Mouse (Mus musculus): ENCODE data around the gene Yju2. TPM values are rescaled to one million over a fixed set of nuclear protein-coding genes. Genes with fewer than 3 reads are reported as not detected.

The Yju2 gene
- total and polyA plus RNA-seq, 3 experiments, result 10.7 to 14.4 (median 12.9) TPM

- H3K4me3 ChIP-seq (replicated peaks in 1 of 3; ENCODE audit: low read depth in 2 of 3, low read length in 2 of 3, poor library complexity in 1 of 3), result no peak overlapping the region
- peaks cover under 1% of the 10 kb centered on the region for H3K79me2 ChIP-seq (replicated peaks; ENCODE audit: control insufficient read depth, extremely low read depth, insufficient read depth, poor library complexity, severe bottlenecking)
- no peak for DNase-seq (ENCODE audit: extremely low read depth)
- dilution Hi-C loops (cut with MboI; ENCODE audit: extremely low pct_ligation_motif_present, extremely low pct_unique_long_range_greater_than_20kb, low sequenced_read_pairs) (no loop called here), in situ Hi-C loops (cut with MboI; ENCODE audit: low pct_ligation_motif_present, low pct_unique_long_range_greater_than_20kb, low sequenced_read_pairs) (no loop called here)
- no peak overlapping the region for H3K4me2 ChIP-seq (ENCODE audit: insufficient read depth, low read depth, poor library complexity, severe bottlenecking)
- H3K36me3 ChIP-seq (replicated peaks in 1 of 2; ENCODE audit: control insufficient read depth in 1 of 2, insufficient read depth in 1 of 2, low read length in 1 of 2), result peaks cover 57 to 83% of the 10 kb centered on the region in 2 experiments
- H3K4me1 ChIP-seq (ENCODE audit: control insufficient read depth in 1 of 2, insufficient read depth in 2 of 2), result peaks cover 15 to 34% of the 10 kb centered on the region in 2 experiments
- TF ChIP-seq JUN (IDR thresholded peaks at IDR 0.05; ENCODE audit: insufficient read depth, low read depth, low read length) (no peak), ELF1 (IDR thresholded peaks at IDR 0.05; ENCODE audit: low read depth, low read length) (no peak), MEF2A (IDR thresholded peaks at IDR 0.05; ENCODE audit: borderline replicate concordance, low read depth, low read length) (no peak), UBTF (IDR thresholded peaks at IDR 0.05; ENCODE audit: low read depth, low read length) (no peak), NELFE (IDR thresholded peaks at IDR 0.05; ENCODE audit: low read depth, low read length) (no peak), BHLHE40 (IDR thresholded peaks at IDR 0.05; ENCODE audit: low read depth, low read length) (no peak), TCF12 (IDR thresholded peaks at IDR 0.05; ENCODE audit: low read depth, low read length) (no peak), GABPA (IDR thresholded peaks at IDR 0.05; ENCODE audit: insufficient replicate concordance, low read depth, low read length) (no peak), JUND (conservative IDR thresholded peaks at IDR 0.05; ENCODE audit: low read depth, low read length) (no peak)
- H3K9me3 ChIP-seq (replicated peaks; ENCODE audit: low read length), result no peaks in the 10 kb centered on the region
- H3K27ac ChIP-seq (ENCODE audit: insufficient read depth, low read depth), result no peak overlapping the region
- no peak overlapping the region for H3K9ac ChIP-seq (ENCODE audit: insufficient read depth, low read depth)
- H3K27me3 ChIP-seq (replicated peaks), result no peaks in the 10 kb centered on the region
Observed at GRCm38 (mm10) chr17:56017848-56018247, 58.9 kb downstream of the Yju2 start.

Other genes starting within 250 kb of the Yju2 start
- gene Pot1b, start 246.5 kb upstream of the Yju2 start, total RNA-seq (2012; rRNA removed), result 5.9 and 6.0 TPM in 2 replicates
- gene Pot1b, start 246.5 kb upstream of the Yju2 start, total RNA-seq (2014; rRNA removed), result 8.5 and 10.2 TPM in 2 replicates
- gene Pot1b, start 246.5 kb upstream of the Yju2 start, polyA plus RNA-seq (2012; ENCODE audit: insufficient read length, low read depth), result 8.0 and 8.2 TPM in 2 replicates
- not detected in 2 replicates for gene Adgre4, start 209.1 kb upstream of the Yju2 start, total RNA-seq (2012; rRNA removed)
- 0.09 and 0.16 TPM in 2 replicates for gene Adgre4, start 209.1 kb upstream of the Yju2 start, total RNA-seq (2014; rRNA removed)
- gene Adgre4, start 209.1 kb upstream of the Yju2 start, polyA plus RNA-seq (2012; ENCODE audit: insufficient read length, low read depth), result 0.11 and 0.14 TPM in 2 replicates
- 3.7 and 4.1 TPM in 2 replicates for gene Zfp119a, start 80.2 kb upstream of the Yju2 start, total RNA-seq (2012; rRNA removed)
- gene Zfp119a, start 80.2 kb upstream of the Yju2 start, total RNA-seq (2014; rRNA removed), result 8.3 and 8.8 TPM in 2 replicates
- gene Zfp119a, start 80.2 kb upstream of the Yju2 start, polyA plus RNA-seq (2012; ENCODE audit: insufficient read length, low read depth), result 3.7 and 4.1 TPM in 2 replicates
- 7.7 and 9.6 TPM in 2 replicates for gene Zfp959, start 67.0 kb upstream of the Yju2 start, total RNA-seq (2012; rRNA removed)
- 21.4 and 24.5 TPM in 2 replicates for gene Zfp959, start 67.0 kb upstream of the Yju2 start, total RNA-seq (2014; rRNA removed)
- gene Zfp959, start 67.0 kb upstream of the Yju2 start, polyA plus RNA-seq (2012; ENCODE audit: insufficient read length, low read depth), result 7.8 and 8.0 TPM in 2 replicates
- 6.1 and 6.5 TPM in 2 replicates for gene Zfp119b, start 9.6 kb upstream of the Yju2 start, total RNA-seq (2012; rRNA removed)
- 13.6 and 18.0 TPM in 2 replicates for gene Zfp119b, start 9.6 kb upstream of the Yju2 start, total RNA-seq (2014; rRNA removed)
- gene Zfp119b, start 9.6 kb upstream of the Yju2 start, polyA plus RNA-seq (2012; ENCODE audit: insufficient read length, low read depth), result 3.1 and 3.9 TPM in 2 replicates
- 102 and 207 TPM in 2 replicates for gene Ebi3, start 6.5 kb upstream of the Yju2 start, total RNA-seq (2012; rRNA removed)
- 55.0 and 60.3 TPM in 2 replicates for gene Ebi3, start 6.5 kb upstream of the Yju2 start, total RNA-seq (2014; rRNA removed)
- 87.6 and 105 TPM in 2 replicates for gene Ebi3, start 6.5 kb upstream of the Yju2 start, polyA plus RNA-seq (2012; ENCODE audit: insufficient read length, low read depth)
- gene Shd, start 11.4 kb downstream of the Yju2 start, total RNA-seq (2012; rRNA removed), result 0.21 and 0.47 TPM in 2 replicates
- 0.46 TPM in 1 of 2 replicates, not detected in the other for gene Shd, start 11.4 kb downstream of the Yju2 start, total RNA-seq (2014; rRNA removed)
- gene Shd, start 11.4 kb downstream of the Yju2 start, polyA plus RNA-seq (2012; ENCODE audit: insufficient read length, low read depth), result 0.85 and 0.87 TPM in 2 replicates
- 0.21 and 0.50 TPM in 2 replicates for gene Fsd1, start 27.4 kb downstream of the Yju2 start, total RNA-seq (2012; rRNA removed)
- gene Fsd1, start 27.4 kb downstream of the Yju2 start, total RNA-seq (2014; rRNA removed), result not detected in 2 replicates
- not detected in 2 replicates for gene Fsd1, start 27.4 kb downstream of the Yju2 start, polyA plus RNA-seq (2012; ENCODE audit: insufficient read length, low read depth)
- gene Stap2, start 46.5 kb downstream of the Yju2 start, total RNA-seq (2012; rRNA removed), result 2.2 and 3.2 TPM in 2 replicates
- gene Stap2, start 46.5 kb downstream of the Yju2 start, total RNA-seq (2014; rRNA removed), result 0.41 and 0.52 TPM in 2 replicates
- gene Stap2, start 46.5 kb downstream of the Yju2 start, polyA plus RNA-seq (2012; ENCODE audit: insufficient read length, low read depth), result 0.51 and 0.91 TPM in 2 replicates
- gene Mpnd, start 46.6 kb downstream of the Yju2 start, total RNA-seq (2012; rRNA removed), result 38.9 and 55.1 TPM in 2 replicates
- 23.4 and 24.5 TPM in 2 replicates for gene Mpnd, start 46.6 kb downstream of the Yju2 start, total RNA-seq (2014; rRNA removed)
- gene Mpnd, start 46.6 kb downstream of the Yju2 start, polyA plus RNA-seq (2012; ENCODE audit: insufficient read length, low read depth), result 25.3 and 26.8 TPM in 2 replicates
- 29.3 and 33.5 TPM in 2 replicates for gene Sh3gl1, start 77.5 kb downstream of the Yju2 start, total RNA-seq (2012; rRNA removed)
- gene Sh3gl1, start 77.5 kb downstream of the Yju2 start, total RNA-seq (2014; rRNA removed), result 38.0 and 39.4 TPM in 2 replicates
- 32.1 and 39.0 TPM in 2 replicates for gene Sh3gl1, start 77.5 kb downstream of the Yju2 start, polyA plus RNA-seq (2012; ENCODE audit: insufficient read length, low read depth)
- gene Chaf1a, start 81.3 kb downstream of the Yju2 start, total RNA-seq (2012; rRNA removed), result 39.3 and 55.0 TPM in 2 replicates
- gene Chaf1a, start 81.3 kb downstream of the Yju2 start, total RNA-seq (2014; rRNA removed), result 18.4 and 18.6 TPM in 2 replicates
- gene Chaf1a, start 81.3 kb downstream of the Yju2 start, polyA plus RNA-seq (2012; ENCODE audit: insufficient read length, low read depth), result 97.1 and 135 TPM in 2 replicates
- 26.8 and 27.8 TPM in 2 replicates for gene Ubxn6, start 115.9 kb downstream of the Yju2 start, total RNA-seq (2012; rRNA removed)
- 23.9 and 29.1 TPM in 2 replicates for gene Ubxn6, start 115.9 kb downstream of the Yju2 start, total RNA-seq (2014; rRNA removed)
- gene Ubxn6, start 115.9 kb downstream of the Yju2 start, polyA plus RNA-seq (2012; ENCODE audit: insufficient read length, low read depth), result 24.6 and 26.9 TPM in 2 replicates
- 68.9 and 79.9 TPM in 2 replicates for gene Hdgfl2, start 120.5 kb downstream of the Yju2 start, total RNA-seq (2012; rRNA removed)
- gene Hdgfl2, start 120.5 kb downstream of the Yju2 start, total RNA-seq (2014; rRNA removed), result 35.3 and 41.1 TPM in 2 replicates
- gene Hdgfl2, start 120.5 kb downstream of the Yju2 start, polyA plus RNA-seq (2012; ENCODE audit: insufficient read length, low read depth), result 93.6 and 126 TPM in 2 replicates
- gene Plin4, start 150.7 kb downstream of the Yju2 start, total RNA-seq (2012; rRNA removed), result 0.04 TPM in 2 replicates
- not detected in 2 replicates for gene Plin4, start 150.7 kb downstream of the Yju2 start, total RNA-seq (2014; rRNA removed)
- gene Plin4, start 150.7 kb downstream of the Yju2 start, polyA plus RNA-seq (2012; ENCODE audit: insufficient read length, low read depth), result 0.04 TPM in 1 of 2 replicates, not detected in the other
- 0.04 TPM in 1 of 2 replicates, not detected in the other for gene Plin5, start 158.5 kb downstream of the Yju2 start, total RNA-seq (2012; rRNA removed)
- not detected in 2 replicates for gene Plin5, start 158.5 kb downstream of the Yju2 start, total RNA-seq (2014; rRNA removed)
- not detected in 2 replicates for gene Plin5, start 158.5 kb downstream of the Yju2 start, polyA plus RNA-seq (2012; ENCODE audit: insufficient read length, low read depth)
- not detected in 2 replicates for gene Lrg1, start 162.9 kb downstream of the Yju2 start, total RNA-seq (2012; rRNA removed)
- gene Lrg1, start 162.9 kb downstream of the Yju2 start, total RNA-seq (2014; rRNA removed), result not detected in 2 replicates
- not detected in 2 replicates for gene Lrg1, start 162.9 kb downstream of the Yju2 start, polyA plus RNA-seq (2012; ENCODE audit: insufficient read length, low read depth)
- 1.5 and 2.2 TPM in 2 replicates for gene Sema6b, start 181.2 kb downstream of the Yju2 start, total RNA-seq (2012; rRNA removed)
- 0.71 and 0.78 TPM in 2 replicates for gene Sema6b, start 181.2 kb downstream of the Yju2 start, total RNA-seq (2014; rRNA removed)
- gene Sema6b, start 181.2 kb downstream of the Yju2 start, polyA plus RNA-seq (2012; ENCODE audit: insufficient read length, low read depth), result 1.3 TPM in 2 replicates
- gene Tnfaip8l1, start 203.4 kb downstream of the Yju2 start, total RNA-seq (2012; rRNA removed), result 1.9 and 2.4 TPM in 2 replicates
- gene Tnfaip8l1, start 203.4 kb downstream of the Yju2 start, total RNA-seq (2014; rRNA removed), result 2.0 and 2.6 TPM in 2 replicates
- 1.6 and 1.9 TPM in 2 replicates for gene Tnfaip8l1, start 203.4 kb downstream of the Yju2 start, polyA plus RNA-seq (2012; ENCODE audit: insufficient read length, low read depth)
- gene Mydgf, start 224.8 kb downstream of the Yju2 start, total RNA-seq (2012; rRNA removed), result 101 and 106 TPM in 2 replicates
- 85.0 and 85.5 TPM in 2 replicates for gene Mydgf, start 224.8 kb downstream of the Yju2 start, total RNA-seq (2014; rRNA removed)
- gene Mydgf, start 224.8 kb downstream of the Yju2 start, polyA plus RNA-seq (2012; ENCODE audit: insufficient read length, low read depth), result 61.1 and 76.0 TPM in 2 replicates